Mouse (Mus musculus) erythroblast, embryonic 14.5 days (primary cell): ENCODE measurements at regions not wholly inside any gene's neighbourhood (a gene's known extent, or its start where the extent isn't known, plus 50 kb on each side); places are given as distances from the start of the nearest gene placed in this dataset.

Experiments used
- GATA1 ChIP-seq: IDR thresholded peaks from 2 replicates; pipeline ENCODE4 v1.6.1; 2012; ENCODE audit warnings: low read length, inconsistent platforms, mixed read lengths
- TAL1 ChIP-seq: IDR thresholded peaks from 3 replicates; pipeline ENCODE4 v1.6.1; 2012; ENCODE audit warnings: low read length, inconsistent platforms, mixed read lengths

DNA sequence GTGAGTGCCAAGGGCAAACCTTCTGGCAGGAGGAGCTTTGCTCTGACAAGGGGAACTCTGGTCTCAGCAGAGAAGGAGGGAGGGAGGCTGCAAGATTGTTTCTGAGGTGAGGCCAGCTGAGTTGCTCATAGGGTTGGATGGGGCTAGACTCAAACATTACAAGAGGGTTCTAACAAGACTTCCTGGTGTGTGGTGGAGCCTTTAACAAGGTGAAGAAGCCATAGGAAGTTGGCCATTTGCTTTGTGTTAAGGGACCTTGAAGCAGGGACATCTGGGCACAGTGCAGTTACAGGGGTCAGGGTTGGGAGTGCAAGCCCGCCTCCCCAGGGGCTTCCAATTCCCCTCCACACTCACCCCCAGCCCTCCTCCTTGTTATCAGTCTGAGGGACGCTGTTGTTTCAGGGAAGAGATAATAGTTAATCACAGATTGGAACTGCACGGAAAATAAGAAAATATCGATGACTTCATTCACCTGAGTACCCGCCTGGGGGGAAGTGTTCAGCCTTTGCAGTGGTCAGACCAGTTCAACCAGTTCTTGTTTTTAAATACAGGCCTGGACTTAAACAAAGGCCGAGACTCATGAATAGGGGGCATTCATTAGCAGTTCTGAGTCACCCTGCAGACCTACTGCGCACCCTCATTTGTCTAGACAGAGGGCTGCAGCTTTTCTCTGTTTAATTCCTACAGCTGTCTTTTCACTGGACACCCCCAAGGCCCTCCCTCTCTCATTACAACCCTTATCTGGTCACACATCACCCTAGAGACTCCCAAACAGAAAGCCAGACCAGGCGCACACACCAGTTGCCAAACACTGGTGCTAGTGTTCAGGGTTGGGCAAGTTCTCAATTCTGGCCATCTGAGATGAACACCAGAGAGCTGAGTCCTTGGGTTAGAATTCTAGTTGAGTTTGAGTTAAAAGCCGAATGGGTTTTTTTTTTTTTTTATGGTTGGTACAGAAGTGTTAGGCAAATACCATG, 139.5 kb downstream of the Bcl2l11 start:
- TF ChIP-seq GATA1 (no peak), TAL1 (no peak)
